Mouse (Mus musculus) neural tube, embryonic 15.5 days (tissue): ENCODE results near the gene Gm9970. TPM values are rescaled to one million over a fixed set of nuclear protein-coding genes. Genes with fewer than 3 reads are reported as not detected.

Source experiments
- ATAC-seq: fragments of 200-750 bp; cut with Nextera tagmentation; 2 replicates; pipeline ENCODE4 v1.8.0; 2017; ENCODE audit warnings: mild to moderate bottlenecking, moderate TSS enrichment, moderate library complexity; ENCODE audit not compliant: low FRiP score
- H3K27ac ChIP-seq: fragments of 300-500 bp; sonication (generic); replicated peaks from 2 replicates; pipeline ENCODE4 v1.5.1; 2015; ENCODE audit warnings: mild to moderate bottlenecking, inconsistent platforms
- H3K27me3 ChIP-seq: fragments of 300-500 bp; sonication (generic); replicated peaks from 2 replicates; pipeline ENCODE4 v1.6.1; 2015; ENCODE audit warnings: inconsistent platforms
- H3K36me3 ChIP-seq: fragments of 300-500 bp; sonication (generic); 2 replicates; pipeline ENCODE4 v1.6.1; 2015; ENCODE audit warnings: inconsistent platforms
- H3K4me1 ChIP-seq: fragments of 300-500 bp; sonication (generic); 2 replicates; pipeline ENCODE4 v1.6.1; 2015; ENCODE audit warnings: inconsistent platforms
- H3K4me2 ChIP-seq: fragments of 300-500 bp; sonication (generic); 2 replicates; pipeline ENCODE4 v1.6.1; 2015; ENCODE audit warnings: inconsistent platforms, mild to moderate bottlenecking, moderate library complexity
- H3K4me3 ChIP-seq: fragments of 300-500 bp; sonication (generic); replicated peaks from 2 replicates; pipeline ENCODE4 v1.5.1; 2015; ENCODE audit warnings: mild to moderate bottlenecking, inconsistent platforms
- H3K9ac ChIP-seq: fragments of 300-500 bp; sonication (generic); replicated peaks from 2 replicates; pipeline ENCODE4 v1.6.1; 2015; ENCODE audit warnings: mild to moderate bottlenecking, inconsistent platforms
- H3K9me3 ChIP-seq: fragments of 300-500 bp; sonication (generic); replicated peaks from 2 replicates; pipeline ENCODE4 v1.6.1; 2016; ENCODE audit warnings: inconsistent platforms
- WGBS: fragments of 180-500 bp; shearing (Covaris S2); methylation state at CpG from one replicate; pipeline ENCODE4 v1.1.7; 2015; ENCODE audit warnings: mixed read lengths; 5-methylcytosine and 5-hydroxymethylcytosine counted together
- polyA plus RNA-seq: library from polyadenylated mRNA; unstranded; fragments of >200 nt; fragmentation: Nextera tagmentation; extraction: Ambion mirVana; gene quantifications from 2 replicates; pipeline ENCODE4 v1.2.1, GENCODE M21; 2015

Gene Gm9970
- polyA plus RNA-seq, 1 experiment from 2014 or later, result 0.51 TPM

DNA sequence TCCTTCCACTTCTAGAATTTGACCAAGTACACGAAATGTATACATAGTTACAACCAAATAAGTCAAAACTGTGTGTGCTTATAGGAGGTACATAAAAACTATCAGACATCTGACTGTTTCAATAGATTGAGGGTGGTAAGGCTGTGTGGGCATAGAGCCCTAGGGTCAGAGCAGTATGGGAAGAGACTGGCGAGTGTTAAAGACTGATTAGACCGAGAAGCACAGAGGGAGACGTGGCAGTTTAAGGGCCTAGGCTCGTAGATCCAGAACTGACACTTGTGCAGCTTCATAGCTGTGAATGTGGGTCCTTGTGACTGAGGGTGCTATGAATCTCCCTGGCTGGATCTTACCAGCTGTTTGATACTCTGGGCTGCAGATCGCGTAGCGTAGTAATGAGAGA, 13.9 kb upstream of the Gm9970 start:
- no peak overlapping the region for H3K27ac ChIP-seq
- WGBS, result 84% methylated on average over 8 of the region's 8 CpGs
- peaks cover 9% of the 10 kb centered on the region; the same call in 1 of the 2 replicates for H3K4me1 ChIP-seq
- H3K27me3 ChIP-seq, result no peaks in the 10 kb centered on the region
- H3K4me2 ChIP-seq, result no peak overlapping the region
- no peak for ATAC-seq
- no peaks in the 10 kb centered on the region for H3K9me3 ChIP-seq
- no peak overlapping the region for H3K9ac ChIP-seq
- no peak overlapping the region for H3K4me3 ChIP-seq
- peaks cover 82% of the 10 kb centered on the region for H3K36me3 ChIP-seq

DNA sequence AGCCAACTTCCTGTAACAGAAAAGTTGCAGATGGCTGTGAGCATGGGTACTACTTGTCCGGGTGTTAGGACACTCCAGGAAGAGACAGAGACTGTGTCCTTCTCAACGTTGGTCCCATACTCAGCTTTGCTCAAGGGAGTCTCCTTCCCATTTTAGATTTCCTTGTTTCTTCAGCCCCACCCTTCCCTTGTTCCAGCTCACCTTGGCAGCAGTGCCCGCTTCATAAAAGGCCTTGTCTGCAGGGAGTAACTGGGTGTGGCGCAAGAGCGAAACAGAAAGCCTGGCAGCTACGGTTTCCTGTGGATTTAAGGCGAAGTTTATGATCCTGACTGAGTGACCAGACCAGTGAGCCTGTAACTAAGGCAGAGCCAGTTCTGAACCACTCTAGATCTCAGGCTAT, 13.4 kb upstream of the Gm9970 start:
- Histone ChIP-seq H3K4me1 (peaks cover 9% of the 10 kb centered on the region; the same call in 1 of the 2 replicates), H3K27me3 (no peaks in the 10 kb centered on the region), H3K27ac (no peak overlapping the region), H3K4me2 (no peak overlapping the region), H3K36me3 (peaks cover 82% of the 10 kb centered on the region), H3K9me3 (no peaks in the 10 kb centered on the region), H3K4me3 (no peak overlapping the region), H3K9ac (no peak overlapping the region)
- ATAC-seq, result no peak
- 80% methylated on average over 7 of the region's 7 CpGs for WGBS

DNA sequence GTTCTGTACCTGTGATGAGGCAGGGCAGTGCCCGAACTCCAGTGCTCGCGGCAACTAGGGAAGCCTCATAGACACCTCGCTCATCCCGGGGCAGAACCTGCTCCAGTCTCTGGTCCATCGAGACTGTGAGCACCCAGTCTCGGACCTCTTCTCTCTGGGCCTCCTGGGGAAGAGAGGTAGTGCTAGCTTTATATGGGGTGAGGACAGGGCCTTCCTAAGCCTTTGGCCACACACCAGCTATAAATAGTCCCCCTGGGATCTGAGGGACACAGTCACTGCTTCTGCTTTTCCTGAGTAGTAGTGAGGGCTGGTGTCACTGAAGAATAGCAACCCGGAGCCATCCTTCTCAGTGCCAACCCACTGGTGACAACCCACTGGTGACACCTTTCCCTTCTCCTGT, 12.8 kb upstream of the Gm9970 start:
- Histone ChIP-seq H3K4me1 (peaks cover 9% of the 10 kb centered on the region; the same call in 1 of the 2 replicates), H3K4me3 (no peak overlapping the region), H3K9me3 (no peaks in the 10 kb centered on the region), H3K36me3 (peaks cover 81% of the 10 kb centered on the region), H3K27ac (no peak overlapping the region), H3K4me2 (no peak overlapping the region), H3K27me3 (no peaks in the 10 kb centered on the region), H3K9ac (no peak overlapping the region)
- no peak for ATAC-seq
- 97% methylated on average over 8 of the region's 8 CpGs for WGBS

DNA sequence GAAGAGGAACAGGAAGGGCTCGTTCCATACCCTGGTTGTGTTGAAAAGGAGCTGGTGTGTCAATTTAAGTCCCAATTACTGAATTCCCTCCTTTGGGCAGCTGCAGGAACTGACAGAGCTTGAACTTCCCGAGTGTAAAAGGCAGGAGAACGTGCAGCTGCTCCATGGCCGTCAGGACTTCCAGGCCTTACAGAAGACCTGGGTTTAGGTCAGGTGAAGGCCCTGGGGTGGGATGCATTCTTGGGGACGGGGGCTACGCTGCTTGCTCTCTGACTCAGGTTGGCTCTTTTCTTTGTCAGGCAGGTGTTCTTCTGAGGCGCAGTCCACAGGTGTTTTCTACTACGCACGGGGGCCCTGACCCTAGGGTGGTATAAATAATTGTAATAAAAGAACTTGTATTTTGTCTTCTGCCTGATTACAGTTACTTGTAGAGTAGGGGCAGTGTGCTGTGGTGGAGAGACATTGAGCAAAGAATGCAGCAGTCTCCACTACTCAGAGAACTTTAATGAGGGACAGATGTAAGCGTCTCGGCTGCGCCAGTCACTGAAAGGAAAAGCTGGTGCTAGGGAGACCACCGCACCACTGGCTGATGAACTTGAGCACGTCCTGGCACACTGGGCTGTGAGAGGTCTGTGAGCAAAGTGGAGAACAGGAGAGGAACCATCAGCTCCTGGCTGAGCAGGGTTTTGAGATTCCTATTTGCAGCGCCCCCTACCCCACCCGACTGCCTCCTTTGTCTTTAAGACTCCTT, 11.9 kb upstream of the Gm9970 start:
- Histone ChIP-seq H3K27ac (no peak overlapping the region), H3K4me3 (no peak overlapping the region; the same call in 1 of the 2 replicates), H3K4me2 (no peak overlapping the region; the same call in 1 of the 2 replicates), H3K4me1 (peaks cover 9% of the 10 kb centered on the region; the same call in 1 of the 2 replicates), H3K36me3 (peaks cover 89% of the 10 kb centered on the region), H3K9me3 (no peaks in the 10 kb centered on the region), H3K9ac (no peak overlapping the region), H3K27me3 (no peaks in the 10 kb centered on the region)
- ATAC-seq, result no peak
- 85% methylated on average over 16 of the region's 16 CpGs for WGBS

DNA sequence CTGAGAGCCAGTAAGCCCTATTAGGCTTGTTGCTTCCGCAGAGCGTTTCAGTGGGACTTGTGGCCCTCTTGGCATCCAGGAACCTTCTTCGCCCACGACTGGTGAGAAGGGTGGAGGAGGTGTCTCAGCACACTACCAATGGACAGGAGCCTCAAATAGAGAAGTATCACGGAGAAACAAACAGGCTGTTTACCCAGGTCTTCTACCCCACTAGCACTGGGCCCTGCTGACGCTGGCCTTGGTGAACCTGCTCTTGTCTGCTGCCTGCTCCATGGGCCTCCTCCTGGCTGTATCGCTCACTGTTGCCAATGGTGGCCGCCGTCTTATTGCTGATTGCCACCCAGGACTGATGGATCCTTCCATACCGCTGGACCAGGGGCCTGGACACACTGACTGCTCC, 11.1 kb upstream of the Gm9970 start:
- no peaks in the 10 kb centered on the region for H3K9me3 ChIP-seq
- WGBS, result 51% methylated on average over 10 of the region's 10 CpGs
- peak overlapping the region; percentile 9; the same call in 1 of the 2 replicates for H3K4me3 ChIP-seq
- peaks cover 9% of the 10 kb centered on the region; the same call in 1 of the 2 replicates for H3K4me1 ChIP-seq
- no peak overlapping the region for H3K27ac ChIP-seq
- H3K27me3 ChIP-seq, result no peaks in the 10 kb centered on the region
- H3K9ac ChIP-seq, result no peak overlapping the region
- H3K4me2 ChIP-seq, result peak overlapping the region; percentile 42
- 0 out of 2 replicates have a peak, but pooled peaks have one; percentile 4 for ATAC-seq
- H3K36me3 ChIP-seq, result peaks cover 90% of the 10 kb centered on the region

DNA sequence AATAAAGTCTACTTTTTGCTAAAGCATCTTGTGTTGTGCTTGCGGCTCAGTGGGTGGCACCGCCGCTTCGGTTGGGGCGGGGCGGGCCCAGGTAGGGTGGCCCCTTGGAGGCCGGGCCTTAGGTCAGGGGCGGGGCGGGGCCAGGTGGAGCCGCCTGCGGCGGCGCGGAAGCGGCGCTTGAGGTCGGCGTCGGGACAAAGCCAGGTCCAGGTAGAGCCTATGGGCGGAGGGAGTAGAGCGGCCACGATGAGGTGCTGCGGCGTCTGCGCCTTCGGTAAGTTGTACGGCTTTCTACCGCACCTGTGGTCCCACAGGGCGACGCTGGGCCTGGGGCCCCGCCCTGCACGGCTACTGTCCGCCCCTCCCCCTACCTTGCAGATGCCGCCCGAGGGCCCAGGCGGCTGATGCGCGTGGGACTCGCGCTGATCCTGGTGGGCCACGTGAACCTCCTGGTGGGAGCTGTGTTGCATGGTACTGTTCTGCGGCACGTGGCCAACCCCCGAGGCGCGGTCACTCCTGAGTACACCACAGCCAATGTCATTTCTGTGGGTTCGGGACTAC, 10.6 kb upstream of the Gm9970 start, which contains the start of gene Krtcap3:
Gene Krtcap3 (plus strand): TSS at position 151 of the 561 bp plus-strand sequence.
- Histone ChIP-seq H3K4me1 (peaks cover 9% of the 10 kb centered on the region; the same call in 1 of the 2 replicates), H3K9ac (0 out of 2 replicates have a peak within 1 kb of the TSS, but pooled peaks have one; percentile 3), H3K9me3 (no peaks in the 10 kb centered on the region), H3K27ac (no peak within 1 kb of the TSS), H3K4me2 (peak within 1 kb of the TSS; percentile 42), H3K36me3 (peaks cover 92% of the 10 kb centered on the region), H3K27me3 (no peaks in the 10 kb centered on the region), H3K4me3 (peak within 1 kb of the TSS; percentile 9; the same call in 1 of the 2 replicates)
- 18% methylated on average over 47 of the region's 47 CpGs for WGBS
- ATAC-seq, result peak; percentile 52

DNA sequence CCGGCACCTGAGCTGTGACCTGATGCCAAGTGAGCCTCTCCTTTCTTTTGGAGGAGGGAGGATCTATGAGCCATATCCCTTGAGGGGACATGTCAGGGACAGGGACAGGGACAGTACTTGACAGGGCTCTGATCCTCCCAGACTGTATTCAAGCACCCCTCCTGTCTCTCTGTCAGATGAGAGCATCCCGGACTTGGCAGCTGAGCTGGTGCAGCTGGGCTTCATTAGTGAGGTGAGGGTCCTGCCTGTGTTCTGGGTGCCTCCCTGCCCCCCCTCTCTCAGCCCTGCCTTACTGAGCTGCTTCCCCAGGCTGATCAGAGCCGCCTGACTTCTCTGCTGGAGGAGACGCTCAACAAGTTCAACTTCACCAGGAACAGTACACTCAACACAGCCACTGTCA, 9.7 kb upstream of the Gm9970 start:
- H3K4me3 ChIP-seq, result no peak overlapping the region
- H3K4me2 ChIP-seq, result no peak overlapping the region
- peaks cover 94% of the 10 kb centered on the region for H3K36me3 ChIP-seq
- 0 out of 2 replicates have a peak, but pooled peaks have one; percentile 25 for ATAC-seq
- H3K9me3 ChIP-seq, result no peaks in the 10 kb centered on the region
- no peak overlapping the region for H3K9ac ChIP-seq
- H3K27me3 ChIP-seq, result no peaks in the 10 kb centered on the region
- no peak overlapping the region for H3K27ac ChIP-seq
- WGBS, result 79% methylated on average over 4 of the region's 4 CpGs
- H3K4me1 ChIP-seq, result peaks cover 9% of the 10 kb centered on the region; the same call in 1 of the 2 replicates

DNA sequence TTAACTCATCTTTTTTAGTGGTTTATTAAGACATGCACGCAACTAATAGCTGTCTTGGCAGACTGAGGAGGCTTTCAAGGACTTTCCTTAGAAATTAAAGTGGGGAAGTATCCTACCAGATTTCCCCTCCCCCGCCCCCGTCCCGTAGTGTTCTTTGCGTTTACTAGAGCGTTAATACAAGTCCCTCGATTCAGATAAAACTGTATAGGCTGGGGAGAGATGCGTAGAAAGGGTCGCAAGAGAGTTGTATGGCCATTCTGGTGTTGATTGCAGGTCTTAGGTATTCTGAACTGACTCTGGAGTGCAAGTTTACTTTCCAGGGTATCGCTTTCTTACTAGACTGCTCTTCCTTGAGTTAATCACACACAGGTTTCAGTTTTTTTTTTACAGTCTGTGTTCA, 1.2 kb upstream of the Gm9970 start:
- Histone ChIP-seq H3K9me3 (no peaks in the 10 kb centered on the region), H3K4me2 (peak overlapping the region; percentile 64), H3K4me3 (peak overlapping the region; percentile 95), H3K27me3 (no peaks in the 10 kb centered on the region), H3K36me3 (peaks cover 35% of the 10 kb centered on the region), H3K4me1 (peaks cover 25% of the 10 kb centered on the region), H3K27ac (peak overlapping the region; percentile 99), H3K9ac (peak overlapping the region; percentile 98)
- WGBS, result 18% methylated on average over 10 of the region's 10 CpGs
- ATAC-seq, result no peak

DNA sequence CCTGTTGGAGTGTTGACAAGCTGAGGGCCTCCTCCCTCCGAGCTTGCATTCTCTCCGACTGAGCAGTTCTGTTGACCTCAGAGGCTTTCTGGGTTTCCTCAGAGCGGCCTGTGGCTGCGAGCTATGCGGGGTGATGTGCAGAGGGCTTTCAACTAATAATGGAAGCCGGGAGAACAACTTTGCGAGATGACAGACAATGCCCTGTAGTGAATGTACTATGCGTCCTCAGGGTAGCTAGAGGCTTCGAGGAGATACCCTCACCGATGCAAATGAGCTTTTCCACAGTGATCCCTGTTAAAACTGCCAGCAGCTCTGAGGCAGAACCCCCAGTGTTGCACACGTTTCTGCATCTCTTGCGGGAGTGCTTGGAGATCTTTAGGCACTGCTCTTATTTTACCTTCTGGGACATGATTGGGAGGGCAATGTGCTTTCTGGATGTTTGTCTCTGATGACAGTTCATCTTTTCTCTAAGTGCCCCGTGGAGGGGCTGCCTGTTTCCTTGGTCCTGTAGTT, 546 bp upstream of the Gm9970 start:
- peak overlapping the region; percentile 98 for H3K9ac ChIP-seq
- no peaks in the 10 kb centered on the region for H3K9me3 ChIP-seq
- no peaks in the 10 kb centered on the region for H3K27me3 ChIP-seq
- peaks cover 25% of the 10 kb centered on the region for H3K4me1 ChIP-seq
- ATAC-seq, result no peak; the same call in 1 of the 2 replicates
- peak overlapping the region; percentile 64 for H3K4me2 ChIP-seq
- under 1% methylated on average over 13 of the region's 13 CpGs for WGBS
- peaks cover 29% of the 10 kb centered on the region for H3K36me3 ChIP-seq
- peak overlapping the region; percentile 95 for H3K4me3 ChIP-seq
- peak overlapping the region; percentile 99 for H3K27ac ChIP-seq

DNA sequence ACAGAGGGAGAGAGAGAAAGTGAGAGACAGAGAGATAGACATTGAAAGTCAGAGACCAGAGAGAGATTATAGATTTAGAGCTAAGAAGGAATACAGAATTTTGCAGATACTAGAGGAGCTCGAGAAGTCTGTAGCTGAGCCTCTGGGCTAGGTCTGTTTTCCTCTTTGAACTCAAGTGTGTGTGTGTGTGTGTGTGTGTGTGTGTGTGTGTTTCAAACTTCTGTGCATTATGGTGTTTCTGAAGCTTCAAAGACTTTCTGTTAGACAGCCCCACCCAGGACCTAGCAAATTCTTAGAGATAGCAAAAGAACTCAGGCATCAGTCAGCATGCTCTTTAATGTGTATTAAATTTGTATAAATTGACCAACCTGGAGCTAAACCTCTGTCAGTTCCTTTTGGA, 14.4 kb downstream of the Gm9970 start:
- 85% methylated on average over 1 of the region's 1 CpGs for WGBS
- Histone ChIP-seq H3K9me3 (no peaks in the 10 kb centered on the region), H3K27me3 (no peaks in the 10 kb centered on the region), H3K36me3 (no peaks in the 10 kb centered on the region), H3K4me1 (peaks cover 6% of the 10 kb centered on the region; the same call in 1 of the 2 replicates), H3K4me2 (no peak overlapping the region), H3K27ac (no peak overlapping the region), H3K4me3 (no peak overlapping the region), H3K9ac (no peak overlapping the region)
- ATAC-seq, result no peak

DNA sequence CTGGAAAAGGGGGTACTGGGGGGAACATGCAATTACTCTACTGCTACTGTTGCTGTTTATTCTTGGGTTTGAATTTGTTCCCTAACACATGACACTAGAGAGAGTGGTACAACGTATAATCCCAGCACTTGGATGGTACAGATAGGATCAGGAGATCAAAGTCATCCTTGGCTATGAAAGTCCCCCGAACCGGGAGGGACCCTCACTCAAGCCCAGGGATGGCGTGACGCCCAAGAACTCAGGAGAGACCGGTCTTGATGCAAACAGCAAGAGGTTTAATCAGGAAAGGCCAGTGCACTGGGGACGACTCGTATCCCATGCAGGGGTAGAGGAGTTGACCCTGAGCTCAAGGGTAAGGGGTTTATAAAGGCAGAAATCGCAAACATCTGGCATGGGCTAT, 18.3 kb downstream of the Gm9970 start:
- no peak overlapping the region for H3K27ac ChIP-seq
- H3K4me2 ChIP-seq, result no peak overlapping the region
- no peak overlapping the region for H3K9ac ChIP-seq
- peaks cover 24% of the 10 kb centered on the region for H3K4me1 ChIP-seq
- H3K36me3 ChIP-seq, result no peaks in the 10 kb centered on the region
- no peaks in the 10 kb centered on the region for H3K27me3 ChIP-seq
- no peak overlapping the region for H3K4me3 ChIP-seq
- 95% methylated on average over 9 of the region's 9 CpGs for WGBS
- no peak for ATAC-seq
- H3K9me3 ChIP-seq, result no peaks in the 10 kb centered on the region
